Mouse (Mus musculus): Measurements from ENCODE around the gene Ttll12. TPM values are rescaled to one million over a fixed set of nuclear protein-coding genes. Genes with fewer than 3 reads are reported as not detected.

Gene Ttll12
- polyA plus RNA-seq, 1 experiment from 2014 or later: 59.6 TPM

GRCm38 (mm10) chr15:83546029-83546428 is 48.9 kb downstream of the Ttll12 start:
- Histone ChIP-seq H3K27me3 (ENCODE audit: insufficient read depth, poor library complexity, severe bottlenecking) (no peaks in the 10 kb centered on the region), H3K9me3 (no peaks in the 10 kb centered on the region), H3K36me3 (peaks cover 68% of the 10 kb centered on the region), H3K4me1 (replicated peaks) (0 out of 2 replicates have a peak, but pooled peaks cover 2% of the 10 kb centered on the region), H3K27ac (no peak overlapping the region), H3K4me3 (no peak overlapping the region)
- no peak for DNase-seq (ENCODE audit: low spot score)
- WGBS: 86% methylated on average over 7 of the region's 7 CpGs

GRCm38 (mm10) chr15:83541647-83542287 is 53.2 kb downstream of the Ttll12 start:
- peaks cover 26% of the 10 kb centered on the region for H3K36me3 ChIP-seq
- 0 out of 2 replicates have a peak, but pooled peaks cover 2% of the 10 kb centered on the region for H3K4me1 ChIP-seq (replicated peaks)
- 0 out of 2 replicates have a peak, but pooled peaks cover 2% of the 10 kb centered on the region for H3K9me3 ChIP-seq
- H3K27me3 ChIP-seq (ENCODE audit: insufficient read depth, poor library complexity, severe bottlenecking): no peaks in the 10 kb centered on the region
- H3K4me3 ChIP-seq: no peak overlapping the region
- 84% methylated on average over 9 of the region's 9 CpGs for WGBS
- DNase-seq (ENCODE audit: low spot score): no peak
- H3K27ac ChIP-seq: no peak overlapping the region

- Histone ChIP-seq H3K4me3 (no peak overlapping the region), H3K4me1 (replicated peaks) (peaks cover 2% of the 10 kb centered on the region; the same call in 1 of the 2 replicates), H3K27me3 (ENCODE audit: insufficient read depth, poor library complexity, severe bottlenecking) (no peaks in the 10 kb centered on the region), H3K27ac (no peak overlapping the region), H3K9me3 (0 out of 2 replicates have a peak, but pooled peaks cover 2% of the 10 kb centered on the region), H3K36me3 (peaks cover 7% of the 10 kb centered on the region)
- WGBS: 79% methylated on average over 4 of the region's 4 CpGs
- DNase-seq (ENCODE audit: low spot score): no peak
Measured at GRCm38 (mm10) chr15:83539905-83540304, 55.1 kb downstream of the Ttll12 start.

- Histone ChIP-seq H3K27ac (no peak overlapping the region), H3K9me3 (0 out of 2 replicates have a peak, but pooled peaks cover 2% of the 10 kb centered on the region), H3K36me3 (no peaks in the 10 kb centered on the region), H3K27me3 (ENCODE audit: insufficient read depth, poor library complexity, severe bottlenecking) (no peaks in the 10 kb centered on the region), H3K4me1 (replicated peaks) (peaks cover 3% of the 10 kb centered on the region; the same call in 1 of the 2 replicates), H3K4me3 (no peak overlapping the region)
- 94% methylated on average over 2 of the region's 2 CpGs for WGBS
- DNase-seq (ENCODE audit: low spot score): no peak
Measured at GRCm38 (mm10) chr15:83538855-83539254, 56.1 kb downstream of the Ttll12 start.

GRCm38 (mm10) chr15:83535890-83536231 is 59.1 kb downstream of the Ttll12 start:
- H3K9me3 ChIP-seq: 0 out of 2 replicates have a peak, but pooled peaks cover 2% of the 10 kb centered on the region
- peaks cover 3% of the 10 kb centered on the region; the same call in 1 of the 2 replicates for H3K4me1 ChIP-seq (replicated peaks)
- 92% methylated on average over 6 of the region's 6 CpGs for WGBS
- H3K36me3 ChIP-seq: no peaks in the 10 kb centered on the region
- H3K27ac ChIP-seq: peak overlapping the region; percentile 46; the same call in 1 of the 2 replicates
- DNase-seq (ENCODE audit: low spot score): no peak
- no peaks in the 10 kb centered on the region for H3K27me3 ChIP-seq (ENCODE audit: insufficient read depth, poor library complexity, severe bottlenecking)
- no peak overlapping the region for H3K4me3 ChIP-seq

GRCm38 (mm10) chr15:83534960-83535889 is 59.7 kb downstream of the Ttll12 start:
- no peaks in the 10 kb centered on the region for H3K27me3 ChIP-seq (ENCODE audit: insufficient read depth, poor library complexity, severe bottlenecking)
- DNase-seq (ENCODE audit: low spot score): no peak
- peaks cover 3% of the 10 kb centered on the region; the same call in 1 of the 2 replicates for H3K4me1 ChIP-seq (replicated peaks)
- H3K27ac ChIP-seq: peak overlapping the region; percentile 46
- no peak overlapping the region for H3K4me3 ChIP-seq
- no peaks in the 10 kb centered on the region for H3K36me3 ChIP-seq
- 85% methylated on average over 17 of the region's 17 CpGs for whole genome bisulfite sequencing
- 0 out of 2 replicates have a peak, but pooled peaks cover 2% of the 10 kb centered on the region for H3K9me3 ChIP-seq

GRCm38 (mm10) chr15:83532606-83533005 is 62.4 kb downstream of the Ttll12 start:
- 79% methylated on average over 7 of the region's 7 CpGs for WGBS
- no peak for DNase-seq (ENCODE audit: low spot score)
- peaks cover 4% of the 10 kb centered on the region for H3K4me1 ChIP-seq (replicated peaks)

GRCm38 (mm10) chr15:83531961-83532469 is 62.9 kb downstream of the Ttll12 start:
- no peak overlapping the region for H3K27ac ChIP-seq
- H3K9me3 ChIP-seq: no peaks in the 10 kb centered on the region
- H3K4me3 ChIP-seq: no peak overlapping the region
- DNase-seq (ENCODE audit: low spot score): no peak
- H3K27me3 ChIP-seq (ENCODE audit: insufficient read depth, poor library complexity, severe bottlenecking): peaks cover 28% of the 10 kb centered on the region
- no peaks in the 10 kb centered on the region for H3K36me3 ChIP-seq
- 85% methylated on average over 5 of the region's 5 CpGs for WGBS
- peaks cover 9% of the 10 kb centered on the region for H3K4me1 ChIP-seq (replicated peaks)

More at GRCm38 (mm10) chr15:83532606-83533005, 62.4 kb downstream of the Ttll12 start:
- Histone ChIP-seq H3K4me3 (no peak overlapping the region), H3K27ac (no peak overlapping the region), H3K36me3 (no peaks in the 10 kb centered on the region), H3K27me3 (ENCODE audit: insufficient read depth, poor library complexity, severe bottlenecking) (peaks cover 22% of the 10 kb centered on the region), H3K9me3 (0 out of 2 replicates have a peak, but pooled peaks cover 2% of the 10 kb centered on the region)

- Histone ChIP-seq H3K4me3 (no peak overlapping the region), H3K36me3 (no peaks in the 10 kb centered on the region), H3K9me3 (no peaks in the 10 kb centered on the region), H3K4me1 (replicated peaks) (peaks cover 23% of the 10 kb centered on the region), H3K27ac (0 out of 2 replicates have a peak overlapping the region, but pooled peaks have one; percentile 6), H3K27me3 (ENCODE audit: insufficient read depth, poor library complexity, severe bottlenecking) (peaks cover 41% of the 10 kb centered on the region)
- WGBS: 77% methylated on average over 6 of the region's 6 CpGs
- no peak for DNase-seq (ENCODE audit: low spot score)
Measured at GRCm38 (mm10) chr15:83530688-83531087, 64.3 kb downstream of the Ttll12 start.

- no peaks in the 10 kb centered on the region for H3K36me3 ChIP-seq
- no peak overlapping the region for H3K4me3 ChIP-seq
- H3K27me3 ChIP-seq (ENCODE audit: insufficient read depth, poor library complexity, severe bottlenecking): peaks cover 45% of the 10 kb centered on the region
- H3K27ac ChIP-seq: no peak overlapping the region
- 85% methylated on average over 9 of the region's 9 CpGs for WGBS
- peaks cover 27% of the 10 kb centered on the region for H3K4me1 ChIP-seq (replicated peaks)
- H3K9me3 ChIP-seq: no peaks in the 10 kb centered on the region
- no peak for DNase-seq (ENCODE audit: low spot score)
Measured at GRCm38 (mm10) chr15:83530233-83530632, 64.7 kb downstream of the Ttll12 start.

- 90% methylated on average over 5 of the region's 5 CpGs for WGBS
- Histone ChIP-seq H3K4me1 (replicated peaks) (peaks cover 31% of the 10 kb centered on the region), H3K4me3 (no peak overlapping the region), H3K27me3 (ENCODE audit: insufficient read depth, poor library complexity, severe bottlenecking) (peaks cover 50% of the 10 kb centered on the region), H3K36me3 (no peaks in the 10 kb centered on the region), H3K27ac (no peak overlapping the region), H3K9me3 (no peaks in the 10 kb centered on the region)
- DNase-seq (ENCODE audit: low spot score): no peak
Measured at GRCm38 (mm10) chr15:83529765-83530164, 65.2 kb downstream of the Ttll12 start.

- H3K36me3 ChIP-seq: no peaks in the 10 kb centered on the region
- H3K9me3 ChIP-seq: no peaks in the 10 kb centered on the region
- no peak overlapping the region for H3K27ac ChIP-seq
- no peak for DNase-seq (ENCODE audit: low spot score)
- 66% methylated on average over 4 of the region's 4 CpGs for WGBS
- H3K4me1 ChIP-seq (replicated peaks): peaks cover 39% of the 10 kb centered on the region
- H3K27me3 ChIP-seq (ENCODE audit: insufficient read depth, poor library complexity, severe bottlenecking): peaks cover 57% of the 10 kb centered on the region
- H3K4me3 ChIP-seq: no peak overlapping the region
Measured at GRCm38 (mm10) chr15:83528892-83529291, 66.1 kb downstream of the Ttll12 start.
